Mouse (Mus musculus) forebrain, embryonic 16.5 days (tissue): ENCODE measurements around the gene Cacna1c. TPM values are rescaled to one million over a fixed set of nuclear protein-coding genes. Genes with fewer than 3 reads are reported as not detected.

ENCODE experiments used
- ATAC-seq: fragments of 200-750 bp; cut with Nextera tagmentation; 2 replicates; pipeline ENCODE4 v1.8.0; 2017; ENCODE audit warnings: mild to moderate bottlenecking, moderate library complexity
- H3K27ac ChIP-seq: fragments of 300-500 bp; sonication (generic); 2 replicates; pipeline ENCODE4 v1.5.1; 2014; ENCODE audit warnings: low read length, control low read depth
- H3K27me3 ChIP-seq: fragments of 300-500 bp; sonication (generic); replicated peaks from 2 replicates; pipeline ENCODE4 v1.6.1; 2014; ENCODE audit warnings: low read length; ENCODE audit not compliant: control insufficient read depth, insufficient read depth
- H3K36me3 ChIP-seq: fragments of 300-500 bp; sonication (generic); 2 replicates; pipeline ENCODE4 v1.6.1; 2014; ENCODE audit not compliant: control insufficient read depth, insufficient read depth
- H3K4me1 ChIP-seq: fragments of 300-500 bp; sonication (generic); replicated peaks from 2 replicates; pipeline ENCODE4 v1.6.1; 2014; ENCODE audit warnings: low read length; ENCODE audit not compliant: control insufficient read depth, insufficient read depth
- H3K4me2 ChIP-seq: fragments of 300-500 bp; sonication (generic); 2 replicates; pipeline ENCODE4 v1.6.1; 2014; ENCODE audit warnings: mild to moderate bottlenecking, low read length, control low read depth
- H3K4me3 ChIP-seq: fragments of 300-500 bp; sonication (generic); replicated peaks from 2 replicates; pipeline ENCODE4 v1.5.1; 2014; ENCODE audit warnings: mild to moderate bottlenecking, low read length, control low read depth
- H3K9ac ChIP-seq: fragments of 300-500 bp; sonication (generic); replicated peaks from 2 replicates; pipeline ENCODE4 v1.6.1; 2014; ENCODE audit warnings: low read depth, low read length, control low read depth
- H3K9me3 ChIP-seq: fragments of 300-500 bp; sonication (generic); 2 replicates; pipeline ENCODE4 v1.6.1; 2016; ENCODE audit warnings: low read length; ENCODE audit not compliant: control insufficient read depth
- WGBS: fragments of 180-500 bp; shearing (Covaris S2); extraction: QIAGEN DNeasy Blood & Tissue Kit; methylation state at CpG from one replicate; pipeline ENCODE4 v1.1.7; 2014; 5-methylcytosine and 5-hydroxymethylcytosine counted together
- polyA plus RNA-seq: library from polyadenylated mRNA; unstranded; fragments of >200 nt; fragmentation: Nextera tagmentation; extraction: Ambion mirVana; gene quantifications from 2 replicates; pipeline ENCODE4 v1.2.1, GENCODE M21; 2015

Gene Cacna1c
- 7.4 and 9.8 TPM in 2 replicates for polyA plus RNA-seq

DNA sequence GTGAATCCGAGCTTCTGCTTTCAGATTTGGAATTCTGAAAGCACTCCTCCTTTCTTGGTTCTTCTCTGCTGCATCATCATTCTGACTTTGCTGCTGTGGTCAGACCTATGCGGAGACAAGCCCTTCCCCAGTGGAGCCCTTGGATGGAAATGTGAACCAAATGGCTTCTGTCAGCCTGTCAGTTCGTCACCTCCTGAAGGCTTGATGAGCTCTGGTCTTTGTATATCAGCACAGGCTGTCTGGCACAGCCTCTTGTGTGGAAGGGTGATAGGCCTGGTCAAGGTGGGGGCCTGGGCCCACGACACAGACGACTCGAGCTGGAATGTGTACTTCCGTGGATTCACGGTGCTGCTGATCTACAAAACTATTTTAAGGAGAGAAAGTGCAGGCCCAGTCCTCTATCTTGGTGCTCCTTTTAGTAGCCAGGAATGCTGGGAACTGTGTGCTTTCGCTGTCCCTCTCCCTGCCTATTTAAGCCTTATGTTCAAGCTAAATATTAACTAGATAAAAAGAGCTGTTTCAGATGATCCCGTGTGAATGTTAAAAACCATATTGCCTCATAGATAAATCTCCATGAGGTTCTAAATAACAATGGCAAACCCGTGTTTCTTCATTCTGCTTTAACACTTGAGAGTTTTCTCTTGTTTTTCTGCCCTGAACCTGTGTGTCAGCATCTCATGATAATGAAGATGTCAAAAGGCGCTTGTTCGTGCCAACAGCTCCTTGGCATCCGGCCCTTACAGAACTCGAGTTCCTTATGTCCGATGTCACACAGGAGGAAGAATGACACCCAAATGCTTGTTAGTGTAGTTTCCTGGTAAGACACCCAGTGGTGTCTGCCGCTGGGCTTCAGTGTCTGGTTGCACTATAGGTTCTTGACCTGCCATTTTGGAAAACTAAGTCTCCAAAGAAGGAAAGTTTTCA lies at the start of gene Cacna1c:
TSS of gene Cacna1c (minus strand) at position 37 of the 924 bp plus-strand sequence.
- H3K27me3 ChIP-seq, result no peaks in the 10 kb centered on the region
- peaks cover 14% of the 10 kb centered on the region for H3K36me3 ChIP-seq
- ATAC-seq, result no peak
- H3K4me3 ChIP-seq, result no peak within 1 kb of the TSS
- H3K27ac ChIP-seq, result no peak within 1 kb of the TSS
- WGBS, result 70% methylated on average over 17 of the region's 17 CpGs
- H3K4me2 ChIP-seq, result no peak within 1 kb of the TSS
- no peak within 1 kb of the TSS for H3K9ac ChIP-seq
- peaks cover 37% of the 10 kb centered on the region for H3K4me1 ChIP-seq
- no peaks in the 10 kb centered on the region for H3K9me3 ChIP-seq

GRCm38 (mm10) chr6:119240871-119241705 lies 44.9 kb upstream of the Cacna1c start:
- Histone ChIP-seq H3K9me3 (peaks cover 2% of the 10 kb centered on the region; the same call in 1 of the 2 replicates), H3K36me3 (no peaks in the 10 kb centered on the region), H3K27me3 (no peaks in the 10 kb centered on the region), H3K4me3 (no peak overlapping the region), H3K9ac (no peak overlapping the region), H3K4me2 (no peak overlapping the region), H3K27ac (no peak overlapping the region), H3K4me1 (peaks cover 15% of the 10 kb centered on the region)
- WGBS, result 72% methylated on average over 21 of the region's 21 CpGs
- no peak for ATAC-seq

DNA sequence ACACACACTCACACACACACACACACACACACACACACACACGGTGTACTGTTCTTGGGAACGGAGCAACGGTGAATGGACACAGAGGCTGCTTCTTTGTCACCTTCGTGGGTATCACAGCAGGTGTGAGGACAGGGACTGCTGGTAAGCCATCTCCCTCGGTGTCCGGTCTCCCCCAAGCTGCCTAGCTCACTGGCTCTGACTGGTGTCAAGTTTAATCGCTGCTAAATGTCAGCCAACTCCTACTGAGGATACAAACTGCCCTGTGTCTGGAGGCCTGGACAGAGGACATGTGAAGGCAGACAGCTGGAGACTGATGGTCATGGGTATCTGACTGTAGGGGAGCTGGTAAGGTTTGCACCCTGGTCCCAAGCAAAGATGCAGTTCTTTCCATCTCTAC lies 44.0 kb upstream of the Cacna1c start:
- WGBS, result 86% methylated on average over 7 of the region's 7 CpGs
- Histone ChIP-seq H3K4me1 (peaks cover 15% of the 10 kb centered on the region), H3K36me3 (no peaks in the 10 kb centered on the region), H3K27ac (no peak overlapping the region), H3K4me2 (no peak overlapping the region), H3K27me3 (no peaks in the 10 kb centered on the region), H3K9ac (no peak overlapping the region), H3K4me3 (no peak overlapping the region), H3K9me3 (no peaks in the 10 kb centered on the region)
- ATAC-seq, result no peak

DNA sequence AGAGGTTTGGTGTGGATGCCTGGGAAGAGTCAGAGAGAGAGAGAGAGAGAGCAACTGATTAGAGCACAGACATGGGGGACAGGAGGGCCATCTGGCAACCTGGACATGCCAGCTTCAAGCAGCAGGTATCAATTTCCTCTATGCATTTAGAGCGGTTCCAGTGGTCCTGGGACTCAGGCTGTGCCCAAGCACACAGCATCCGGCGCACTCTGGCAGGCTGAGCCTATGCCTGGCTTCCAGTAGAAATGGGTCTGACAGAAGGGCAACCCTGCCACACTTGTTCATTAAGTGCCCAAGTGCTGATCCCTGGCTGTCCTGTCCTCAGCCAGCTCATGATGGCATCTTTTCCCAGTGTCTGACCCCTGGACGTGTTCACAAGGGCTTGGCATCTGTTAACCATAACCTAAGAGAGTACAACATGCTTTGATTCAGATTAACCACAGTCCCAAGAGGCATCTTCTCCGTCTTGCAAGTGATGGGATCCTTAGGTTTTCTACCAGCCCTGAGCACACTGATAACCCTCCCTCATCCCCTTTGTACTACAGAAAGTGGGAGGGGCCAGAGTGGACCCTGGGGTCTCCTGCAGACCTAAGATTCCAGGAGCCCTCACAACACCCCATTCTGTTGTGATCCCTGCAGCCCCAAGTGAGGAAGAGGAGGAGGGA lies 43.3 kb upstream of the Cacna1c start:
- no peak overlapping the region for H3K4me3 ChIP-seq
- no peaks in the 10 kb centered on the region for H3K9me3 ChIP-seq
- no peaks in the 10 kb centered on the region for H3K36me3 ChIP-seq
- no peak overlapping the region for H3K27ac ChIP-seq
- H3K4me2 ChIP-seq, result no peak overlapping the region
- WGBS, result 90% methylated on average over 5 of the region's 5 CpGs
- no peak for ATAC-seq
- peaks cover 15% of the 10 kb centered on the region for H3K4me1 ChIP-seq
- no peaks in the 10 kb centered on the region for H3K27me3 ChIP-seq
- no peak overlapping the region for H3K9ac ChIP-seq

DNA sequence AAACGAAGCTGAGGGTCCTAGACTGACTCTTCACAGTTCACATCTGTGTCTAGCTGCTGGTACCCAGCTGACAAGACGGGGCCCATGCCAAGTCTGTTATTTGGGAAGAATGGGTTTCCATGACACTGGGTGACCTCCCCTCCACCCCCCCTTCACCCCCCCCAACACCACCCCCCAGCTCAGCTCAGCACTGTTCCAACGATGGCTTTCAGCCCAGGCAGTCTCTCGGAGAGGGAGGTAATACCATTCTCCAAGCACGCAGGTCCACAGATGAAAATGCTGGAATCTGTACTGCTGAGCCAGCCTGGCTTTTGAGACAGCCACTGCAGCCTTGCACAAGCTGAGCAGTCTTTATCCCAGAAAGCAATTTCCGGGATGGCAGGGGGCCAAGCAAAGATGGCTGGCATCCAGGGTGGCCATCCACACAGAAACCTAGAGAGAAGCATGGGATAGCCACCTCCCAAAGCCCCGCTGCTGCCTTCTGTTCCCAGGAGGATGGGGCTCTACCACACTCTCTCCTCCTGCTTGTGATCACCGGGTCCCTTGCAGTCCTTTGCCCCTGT lies 41.3 kb upstream of the Cacna1c start:
- no peak overlapping the region for H3K4me3 ChIP-seq
- no peaks in the 10 kb centered on the region for H3K9me3 ChIP-seq
- peak; percentile 92 for ATAC-seq
- H3K9ac ChIP-seq, result no peak overlapping the region
- H3K36me3 ChIP-seq, result no peaks in the 10 kb centered on the region
- peaks cover 15% of the 10 kb centered on the region for H3K4me1 ChIP-seq
- WGBS, result 20% methylated on average over 8 of the region's 8 CpGs
- H3K27ac ChIP-seq, result peak overlapping the region; percentile 56; the same call in 1 of the 2 replicates
- no peaks in the 10 kb centered on the region for H3K27me3 ChIP-seq
- H3K4me2 ChIP-seq, result 0 out of 2 replicates have a peak overlapping the region, but pooled peaks have one; percentile 3

GRCm38 (mm10) chr6:119236241-119236640 lies 40.0 kb upstream of the Cacna1c start, which contains the start of gene Cacna2d4:
Cacna2d4 (plus strand) TSS chr6:119236526.
- no peaks in the 10 kb centered on the region for H3K27me3 ChIP-seq
- ATAC-seq, result no peak
- H3K27ac ChIP-seq, result no peak within 1 kb of the TSS
- H3K4me1 ChIP-seq, result peaks cover 15% of the 10 kb centered on the region
- H3K36me3 ChIP-seq, result no peaks in the 10 kb centered on the region
- no peak within 1 kb of the TSS for H3K9ac ChIP-seq
- WGBS, result 57% methylated on average over 1 of the region's 1 CpGs
- no peak within 1 kb of the TSS for H3K4me3 ChIP-seq
- no peak within 1 kb of the TSS for H3K4me2 ChIP-seq
- H3K9me3 ChIP-seq, result no peaks in the 10 kb centered on the region

- Histone ChIP-seq H3K9me3 (no peaks in the 10 kb centered on the region), H3K4me2 (no peak overlapping the region), H3K36me3 (no peaks in the 10 kb centered on the region), H3K9ac (no peak overlapping the region), H3K27me3 (no peaks in the 10 kb centered on the region), H3K4me1 (peaks cover 15% of the 10 kb centered on the region), H3K4me3 (no peak overlapping the region), H3K27ac (no peak overlapping the region)
- 73% methylated on average over 5 of the region's 5 CpGs for WGBS
- no peak for ATAC-seq
Observed at GRCm38 (mm10) chr6:119235441-119235840, 39.2 kb upstream of the Cacna1c start.

DNA sequence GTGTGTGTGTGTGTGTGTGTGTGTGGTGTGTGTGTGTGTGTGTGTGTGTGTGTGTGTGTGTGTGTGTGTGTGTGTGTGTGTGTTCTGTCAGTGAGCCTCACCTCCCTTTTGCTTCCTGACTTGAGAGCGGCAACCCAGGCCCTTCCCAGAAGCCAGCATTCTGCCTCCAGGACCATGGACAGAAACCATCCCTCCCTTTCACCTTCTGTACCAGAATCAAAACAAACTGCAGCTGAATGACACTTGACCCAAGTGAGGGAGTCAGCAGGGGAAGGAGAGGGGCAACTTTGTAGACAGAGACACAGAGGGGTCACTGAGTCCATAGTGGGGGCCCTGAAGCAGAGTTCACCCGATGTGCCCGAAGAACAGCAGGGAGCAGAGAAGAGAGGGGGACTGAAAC lies 36.8 kb upstream of the Cacna1c start:
- H3K27ac ChIP-seq, result no peak overlapping the region
- ATAC-seq, result no peak
- 49% methylated on average over 3 of the region's 3 CpGs for WGBS
- H3K4me2 ChIP-seq, result no peak overlapping the region
- no peaks in the 10 kb centered on the region for H3K9me3 ChIP-seq
- H3K4me1 ChIP-seq, result peaks cover 15% of the 10 kb centered on the region
- no peaks in the 10 kb centered on the region for H3K27me3 ChIP-seq
- H3K9ac ChIP-seq, result no peak overlapping the region
- H3K4me3 ChIP-seq, result no peak overlapping the region
- H3K36me3 ChIP-seq, result no peaks in the 10 kb centered on the region
